8 mouse cellular contexts compared by ENCODE assay signal in genomic region chr19:5389647-5390046, GRCm38 (mm10). TPM values are rescaled to one million over a fixed set of nuclear protein-coding genes. Genes with fewer than 3 reads are reported as not detected.
A peak's percentile ranks its signal among the peaks of the same experiment; 100 is the strongest.
DNase-seq lines count a peak whose midpoint lies in the region; ATAC-seq and TF ChIP-seq lines count a peak whose summit lies in the region.

No protein-coding gene starts in this region.

- WGBS in forebrain, embryonic 15.5 days: 61% methylated on average over 12 of the region's 12 CpGs
- WGBS in lung, postnatal 0 days: 11% methylated on average over 12 of the region's 12 CpGs
- under 1% methylated on average over 12 of the region's 12 CpGs for WGBS in spleen, adult 2 months

- no peak overlapping the region for H3K9ac ChIP-seq in forebrain, embryonic 15.5 days (replicated peaks)
- H3K9ac ChIP-seq in lung, postnatal 0 days (replicated peaks; ENCODE audit: low read depth): peak overlapping the region; percentile 36; the same call in 1 of the 2 replicates

- peaks cover 8% of the 10 kb centered on the region for H3K36me3 ChIP-seq in forebrain, embryonic 15.5 days
- H3K36me3 ChIP-seq in lung, postnatal 0 days (ENCODE audit: insufficient read depth, low read length): 0 out of 2 replicates have a peak, but pooled peaks cover under 1% of the 10 kb centered on the region
- peaks cover 9% of the 10 kb centered on the region for H3K36me3 ChIP-seq in spleen, adult 2 months (ENCODE audit: control insufficient read depth, insufficient read depth, low read length)

- TF ChIP-seq EP300 in lung, postnatal 0 days (IDR thresholded peaks at IDR 0.05): no peak

- peaks cover 39% of the 10 kb centered on the region for H3K4me1 ChIP-seq in forebrain, embryonic 15.5 days
- H3K4me1 ChIP-seq in lung, postnatal 0 days (ENCODE audit: insufficient read depth, low read depth, low read length): peaks cover 12% of the 10 kb centered on the region; the same call in 1 of the 2 replicates
- H3K4me1 ChIP-seq in spleen, adult 2 months (ENCODE audit: control insufficient read depth, insufficient read depth, insufficient read length): peaks cover 7% of the 10 kb centered on the region; the same call in 1 of the 2 replicates

- no peak for TF ChIP-seq CTCF in lung, postnatal 0 days (IDR thresholded peaks at IDR 0.05)
- no peak for TF ChIP-seq CTCF in spleen, adult 2 months (IDR thresholded peaks at IDR 0.05; ENCODE audit: extremely low read depth, insufficient read depth, insufficient read length, insufficient replicate concordance)

- H3K27me3 ChIP-seq in forebrain, embryonic 15.5 days: no peaks in the 10 kb centered on the region
- H3K27me3 ChIP-seq in lung, postnatal 0 days (replicated peaks; ENCODE audit: insufficient read depth, low read length): no peaks in the 10 kb centered on the region
- no peaks in the 10 kb centered on the region for H3K27me3 ChIP-seq in spleen, adult 2 months (ENCODE audit: control insufficient read depth, insufficient read depth, low read length)

- H3K4me3 ChIP-seq in forebrain, embryonic 15.5 days: peak overlapping the region; percentile 88
- peak overlapping the region; percentile 94 for H3K4me3 ChIP-seq in lung, postnatal 0 days (ENCODE audit: low read depth, low read length)
- H3K4me3 ChIP-seq in spleen, adult 2 months (ENCODE audit: extremely low read depth, insufficient read depth, insufficient read length): peak overlapping the region; percentile 97

- H3K9me3 ChIP-seq in forebrain, embryonic 15.5 days: no peaks in the 10 kb centered on the region
- H3K9me3 ChIP-seq in lung, postnatal 0 days (ENCODE audit: low read length): no peaks in the 10 kb centered on the region

- H3K27ac ChIP-seq in forebrain, embryonic 15.5 days (replicated peaks): no peak overlapping the region
- peak overlapping the region; percentile 91 for H3K27ac ChIP-seq in lung, postnatal 0 days (ENCODE audit: low read length)
- H3K27ac ChIP-seq in spleen, adult 2 months (ENCODE audit: insufficient read depth, low read length): peak overlapping the region; percentile 99

- ATAC-seq in forebrain, embryonic 15.5 days (replicated peaks): no peak
- 0 out of 2 replicates have a peak, but pooled peaks have one; percentile 20 for ATAC-seq in lung, postnatal 0 days

- H3K4me2 ChIP-seq in forebrain, embryonic 15.5 days (replicated peaks): peak overlapping the region; percentile 65
- H3K4me2 ChIP-seq in lung, postnatal 0 days (replicated peaks; ENCODE audit: low read depth, low read length): peak overlapping the region; percentile 67

- peak; percentile 79 for TF ChIP-seq POLR2A in spleen, adult 2 months (IDR thresholded peaks at IDR 0.05; ENCODE audit: low read depth, low read length)

- DNase-seq in CD4-positive, CD25-positive, alpha-beta regulatory T cell, adult 2 months (ENCODE audit: low read depth, low spot score): peak; percentile 85
- peak; percentile 81 for DNase-seq in R1 (ENCODE audit: low read depth, low spot score)
- DNase-seq in kidney, adult 18-20 months: peak; percentile 35
- DNase-seq in lung, postnatal 0 days (ENCODE audit: low spot score): peak; percentile 71
- DNase-seq in spleen, adult 2 months (ENCODE audit: low read depth in 1 of 2, low spot score in 2 of 2): peak; percentile 70 to 78
- DNase-seq in layer of hippocampus, adult 9-11 months: no peak
- DNase-seq in frontal cortex, postnatal 25 days (ENCODE audit: low spot score in 2 of 2): no peak

RNA-seq across cellular contexts. Expression of gene Sart1, which starts 1.1 kb away (rescaled TPM):
- polyA plus RNA-seq in forebrain, embryonic 15.5 days (2015; fragmentation: Nextera tagmentation; extraction: Ambion mirVana): 81.2 and 90.2 TPM in 2 replicates
- 35.2 and 43.5 TPM in 2 replicates for polyA plus RNA-seq in lung, postnatal 0 days (2015; fragmentation: Nextera tagmentation; extraction: Ambion mirVana)
- 19.2 and 27.3 TPM in 2 replicates for polyA plus RNA-seq in spleen, adult 2 months (2012; rRNA removed)

RNA-seq across cellular contexts. Expression of gene Tsga10ip, which starts 12.7 kb away (rescaled TPM):
- 0.10 TPM in 1 of 2 replicates, not detected in the other for polyA plus RNA-seq in forebrain, embryonic 15.5 days (2015; fragmentation: Nextera tagmentation; extraction: Ambion mirVana)
- polyA plus RNA-seq in lung, postnatal 0 days (2015; fragmentation: Nextera tagmentation; extraction: Ambion mirVana): 1.1 TPM in 2 replicates
- 1.9 and 2.3 TPM in 2 replicates for polyA plus RNA-seq in spleen, adult 2 months (2012; rRNA removed)

RNA-seq across cellular contexts. Expression of gene Banf1, which starts 22.7 kb away (rescaled TPM):
- 401 and 423 TPM in 2 replicates for polyA plus RNA-seq in forebrain, embryonic 15.5 days (2015; fragmentation: Nextera tagmentation; extraction: Ambion mirVana)
- polyA plus RNA-seq in lung, postnatal 0 days (2015; fragmentation: Nextera tagmentation; extraction: Ambion mirVana): 182 and 191 TPM in 2 replicates
- 72.0 and 79.8 TPM in 2 replicates for polyA plus RNA-seq in spleen, adult 2 months (2012; rRNA removed)

RNA-seq across cellular contexts. Expression of gene Eif1ad, which starts 23.1 kb away (rescaled TPM):
- 49.6 and 52.8 TPM in 2 replicates for polyA plus RNA-seq in forebrain, embryonic 15.5 days (2015; fragmentation: Nextera tagmentation; extraction: Ambion mirVana)
- polyA plus RNA-seq in lung, postnatal 0 days (2015; fragmentation: Nextera tagmentation; extraction: Ambion mirVana): 21.5 and 25.4 TPM in 2 replicates
- polyA plus RNA-seq in spleen, adult 2 months (2012; rRNA removed): 17.4 and 20.0 TPM in 2 replicates

RNA-seq across cellular contexts. Expression of gene Drap1, which starts 35.1 kb away (rescaled TPM):
- 306 and 315 TPM in 2 replicates for polyA plus RNA-seq in forebrain, embryonic 15.5 days (2015; fragmentation: Nextera tagmentation; extraction: Ambion mirVana)
- 352 and 379 TPM in 2 replicates for polyA plus RNA-seq in lung, postnatal 0 days (2015; fragmentation: Nextera tagmentation; extraction: Ambion mirVana)
- 59.6 and 75.8 TPM in 2 replicates for polyA plus RNA-seq in spleen, adult 2 months (2012; rRNA removed)

Comparison
In these comparisons a context has a peak if more than half of its experiments do, and no peak if none do; other contexts are left out.
1. DNase-seq: peak in CD4-positive, CD25-positive, alpha-beta regulatory T cell, adult 2 months (single experiment), R1 (single experiment), kidney, adult 18-20 months (single experiment), lung, postnatal 0 days (single experiment) and spleen, adult 2 months (2 of 2); none in layer of hippocampus, adult 9-11 months (single experiment) and frontal cortex, postnatal 25 days (0 of 2).
2. Peak in every context shown above with its lines, with median percentiles within 50 percentile points of each other: H3K4me3 ChIP-seq.